Mouse (Mus musculus) kidney, postnatal 25 days (tissue): Measurements from ENCODE around the gene Ppia.
"Not testable (repeated sequence)": the region's sequence is repeated elsewhere in the genome, so short reads cannot be mapped to it uniquely, and the experiment has no call there.

ENCODE experiments used
- DNase-seq, 2 experiments: peaks; one replicate each; pipeline ENCODE4 v3.0.0; 2021; ENCODE audit warnings: mixed read lengths in 2 of 2

Gene Ppia

GRCm38 (mm10) chr11:6443102-6443501 is 27.9 kb downstream of the Ppia start:
- DNase-seq = no peak

GRCm38 (mm10) chr11:6443727-6444076 is 28.5 kb downstream of the Ppia start:
- no peak for DNase-seq

- peak; percentile 100 for DNase-seq
Measured at GRCm38 (mm10) chr11:6444077-6444853, 29.0 kb downstream of the Ppia start, which contains the start of gene H2afv. TSS of gene H2afv (minus strand) at chr11:6444443.

GRCm38 (mm10) chr11:6445441-6445840 is 30.2 kb downstream of the Ppia start:
- DNase-seq = no peak

- DNase-seq = no peak
Measured at GRCm38 (mm10) chr11:6445951-6446350, 30.7 kb downstream of the Ppia start.

- peak in 1 of 2 experiments; percentile 23 for DNase-seq
Measured at GRCm38 (mm10) chr11:6447493-6447892, 32.2 kb downstream of the Ppia start.

- DNase-seq = not testable (repeated sequence)
Measured at GRCm38 (mm10) chr11:6448155-6448554, 32.9 kb downstream of the Ppia start.

- DNase-seq = no peak
Measured at GRCm38 (mm10) chr11:6456083-6456482, 40.8 kb downstream of the Ppia start.

GRCm38 (mm10) chr11:6463159-6463837 is 48.1 kb downstream of the Ppia start:
- DNase-seq = no peak

GRCm38 (mm10) chr11:6465122-6465521 is 49.9 kb downstream of the Ppia start:
- peak; percentile 64 to 71 for DNase-seq

GRCm38 (mm10) chr11:6468541-6468940 is 53.3 kb downstream of the Ppia start:
- DNase-seq = peak in 1 of 2 experiments; percentile 16
